Mouse (Mus musculus) heart, embryonic 10.5 days (tissue): Measurements from ENCODE around the gene Gm14419. TPM values are rescaled to one million over a fixed set of nuclear protein-coding genes. Genes with fewer than 3 reads are reported as not detected.
"Not testable (repeated sequence)": the region's sequence is repeated elsewhere in the genome, so short reads cannot be mapped to it uniquely, and the experiment has no call there.

ENCODE experiments used
- DNase-seq: peaks from one replicate; pipeline ENCODE4 v3.0.0-alpha.2; 2017; ENCODE audit warnings: low spot score
- H3K27ac ChIP-seq: fragments of 300-500 bp; sonication (generic); 2 replicates; pipeline ENCODE4 v1.5.1; 2016; ENCODE audit warnings: mild to moderate bottlenecking
- H3K27me3 ChIP-seq: fragments of 300-500 bp; sonication (generic); 2 replicates; pipeline ENCODE4 v1.6.1; 2016; ENCODE audit warnings: mild to moderate bottlenecking; ENCODE audit not compliant: poor library complexity, insufficient read depth, severe bottlenecking
- H3K36me3 ChIP-seq: fragments of 300-500 bp; sonication (generic); 2 replicates; pipeline ENCODE4 v1.6.1; 2016; ENCODE audit warnings: mild to moderate bottlenecking, moderate library complexity
- H3K4me1 ChIP-seq: fragments of 300-500 bp; sonication (generic); 2 replicates; pipeline ENCODE4 v1.6.1; 2016; ENCODE audit warnings: mild to moderate bottlenecking
- H3K4me3 ChIP-seq: fragments of 300-500 bp; sonication (generic); 2 replicates; pipeline ENCODE4 v1.5.1; 2016; ENCODE audit warnings: mild to moderate bottlenecking, moderate library complexity
- H3K9me3 ChIP-seq: fragments of 300-500 bp; sonication (generic); 2 replicates; pipeline ENCODE4 v1.6.1; 2016; ENCODE audit warnings: mild to moderate bottlenecking, moderate library complexity
- WGBS: fragments of 180-500 bp; shearing (Covaris S2); methylation state at CpG from one replicate; pipeline ENCODE4 v1.1.7; 2016; 5-methylcytosine and 5-hydroxymethylcytosine counted together
- polyA plus RNA-seq: library from polyadenylated mRNA; unstranded; fragments of >200 nt; fragmentation: Nextera tagmentation; extraction: Ambion mirVana; gene quantifications from 2 replicates; pipeline ENCODE4 v1.2.1, GENCODE M21; 2016

Gm14419 gene
- 10.0 and 15.4 TPM in 2 replicates for polyA plus RNA-seq

- no CpG with 5 or more reads among the region's 6 CpGs for WGBS
- not testable (repeated sequence) for H3K4me1 ChIP-seq, DNase-seq, H3K27me3 ChIP-seq, H3K9me3 ChIP-seq, H3K36me3 ChIP-seq, H3K27ac ChIP-seq, H3K4me3 ChIP-seq
Measured at GRCm38 (mm10) chr2:177000656-177001055, at the start of gene Gm14419. TSS of gene Gm14419 (plus strand) at chr2:177000956.

Other genes with a start within 250 kb of the Gm14419 start
- 17.0 and 18.9 TPM in 2 replicates for gene Gm14295, start 202.3 kb upstream of the Gm14419 start, polyA plus RNA-seq
- not detected in 2 replicates for gene Gm14408, start 169.8 kb upstream of the Gm14419 start, polyA plus RNA-seq
- 12.1 and 12.4 TPM in 2 replicates for gene Gm14296, start 73.1 kb upstream of the Gm14419 start, polyA plus RNA-seq
- 0.23 TPM in 1 of 2 replicates, not detected in the other for gene Gm14401, start 73.4 kb downstream of the Gm14419 start, polyA plus RNA-seq
- gene Gm14410, start 205.5 kb downstream of the Gm14419 start, polyA plus RNA-seq, result 16.0 and 29.4 TPM in 2 replicates